Mouse (Mus musculus) natural killer cell, adult 2 months (primary cell): ENCODE results near the gene Patj.

Source experiments
- DNase-seq, 2 experiments: peaks; one replicate each; pipeline ENCODE4 v3.0.0; 2022; ENCODE audit warnings: low spot score in 2 of 2

Patj gene

DNA sequence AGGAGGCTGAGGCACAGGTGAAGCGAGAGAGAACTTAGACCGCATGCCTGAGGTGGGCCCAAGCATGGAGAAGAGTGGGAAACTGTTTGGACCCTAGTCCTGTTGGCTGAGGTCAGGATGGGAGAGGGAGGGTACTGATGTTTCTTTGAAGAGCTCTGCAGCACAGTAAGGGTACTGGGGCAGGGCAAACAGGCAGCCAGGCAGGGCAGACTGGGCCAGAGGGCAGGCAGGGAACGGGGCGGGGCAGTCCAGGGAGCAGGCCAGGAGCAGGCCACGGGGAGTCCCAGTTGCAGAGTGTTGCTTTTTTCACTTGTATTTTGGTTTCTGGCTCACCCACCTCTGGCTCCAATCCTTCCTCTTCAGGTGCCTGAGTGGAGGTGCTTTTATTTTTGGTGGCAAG, 114.4 kb downstream of the Patj start:
- DNase-seq = no peak

DNA sequence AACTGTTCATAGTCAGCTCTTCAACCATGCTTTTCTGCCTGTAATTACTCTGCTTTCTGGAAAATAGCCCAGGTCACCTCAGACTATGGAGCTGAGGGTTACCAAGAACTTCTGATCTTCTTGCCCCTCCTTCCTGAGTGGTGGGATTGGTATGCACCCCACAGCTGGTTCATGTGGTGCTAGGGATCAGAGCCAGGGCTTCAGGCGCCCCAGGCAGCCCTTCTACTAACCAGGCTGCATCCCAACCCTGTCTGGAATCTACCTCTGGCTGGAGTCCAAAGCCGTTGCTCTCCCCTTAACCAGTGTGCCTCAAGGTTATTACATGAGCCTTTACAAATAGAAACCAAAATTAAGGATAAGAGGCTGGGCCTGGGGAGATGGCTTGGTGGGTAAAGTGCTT, 115.7 kb downstream of the Patj start:
- DNase-seq = no peak

DNA sequence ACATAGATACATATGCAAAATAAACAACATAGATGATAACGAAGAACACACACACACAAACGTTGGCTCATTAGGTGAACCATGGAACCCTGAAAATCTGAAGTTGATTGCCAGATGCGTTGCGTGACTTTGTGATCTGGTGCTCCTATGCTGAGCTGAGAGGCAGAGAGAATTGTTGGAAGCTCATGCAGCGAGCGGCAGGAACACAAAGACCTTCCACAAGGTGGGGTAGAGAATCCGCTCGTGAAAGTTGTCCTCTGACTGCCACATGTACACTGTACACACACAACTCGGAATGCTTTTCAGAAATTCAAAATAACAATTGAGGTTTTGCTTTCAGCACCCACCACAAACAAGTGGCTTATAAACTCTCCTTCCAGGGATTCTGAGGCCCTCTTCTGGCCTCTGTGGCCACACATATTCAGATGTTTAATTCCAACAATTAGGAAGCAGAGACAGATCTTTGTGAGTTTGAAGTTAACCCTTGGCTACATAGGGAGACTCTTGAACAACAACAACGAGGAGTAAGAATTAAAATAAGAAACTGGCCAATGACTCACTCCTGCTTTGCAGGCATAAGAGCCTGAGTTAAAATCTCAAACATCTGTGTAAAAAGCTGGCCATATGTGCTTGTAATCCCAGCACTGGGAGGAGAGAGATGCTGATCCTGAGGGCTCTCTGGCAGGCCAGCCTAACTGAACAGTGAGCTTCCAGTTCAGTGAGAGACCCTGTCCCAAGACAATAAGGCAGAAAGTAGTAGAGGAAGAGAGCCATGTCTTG, 116.6 kb downstream of the Patj start:
- no peak for DNase-seq

DNA sequence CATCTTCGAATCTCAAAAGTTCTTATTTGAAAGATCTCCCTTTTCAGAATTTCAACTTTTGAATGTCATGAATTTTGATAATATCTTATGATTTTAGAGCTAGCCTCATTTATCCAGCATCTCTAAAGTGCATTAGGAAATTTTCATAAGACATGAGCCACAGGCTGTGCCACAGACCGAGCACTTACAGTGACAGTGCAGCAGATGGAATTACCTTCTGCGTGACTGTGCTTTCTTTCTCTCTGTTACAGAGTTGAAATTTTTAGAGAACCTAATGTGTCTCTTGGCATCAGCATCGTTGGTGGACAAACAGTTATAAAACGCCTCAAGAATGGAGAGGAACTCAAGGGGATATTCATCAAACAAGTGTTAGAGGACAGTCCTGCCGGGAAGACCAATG, 124.9 kb downstream of the Patj start:
- DNase-seq = no peak

DNA sequence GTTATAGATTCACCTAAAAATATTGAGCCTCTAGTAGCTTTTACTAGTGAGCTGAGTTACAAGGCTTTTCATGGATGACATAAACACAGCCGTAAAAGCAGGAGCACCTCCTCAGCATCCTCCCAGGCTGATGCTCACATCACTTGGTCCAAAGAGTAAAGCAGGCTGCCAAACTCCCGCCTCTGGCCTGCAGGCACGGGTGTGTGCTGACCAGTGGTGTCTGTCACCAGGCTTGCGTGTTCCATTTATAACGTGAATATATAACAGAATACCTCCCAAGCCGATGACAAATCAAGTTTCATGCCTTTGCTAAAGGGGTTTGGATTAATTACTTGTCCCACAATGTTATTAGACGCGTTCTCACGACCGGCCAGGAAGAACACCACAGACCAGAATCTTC, 128.9 kb downstream of the Patj start:
- DNase-seq = no peak

DNA sequence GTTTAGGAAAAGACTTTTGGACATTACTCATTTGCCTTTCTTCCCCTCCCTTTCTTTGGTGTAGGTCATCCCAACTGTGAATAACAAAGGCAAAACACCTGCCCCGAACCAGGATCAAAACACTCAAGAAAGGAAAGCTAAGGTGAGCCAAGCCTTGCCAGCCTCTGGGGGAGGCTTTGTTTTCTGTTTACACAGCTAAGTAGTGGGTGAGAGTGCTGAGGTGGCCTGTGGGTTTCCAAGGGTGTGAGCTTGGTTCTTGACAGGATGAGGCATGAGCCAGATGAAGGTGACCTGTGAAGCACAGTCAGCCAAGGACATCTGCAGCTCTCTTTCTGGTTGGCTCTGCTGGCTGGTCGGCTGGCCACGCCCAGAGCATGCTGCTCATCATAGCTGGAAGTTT, 139.9 kb downstream of the Patj start:
- DNase-seq = no peak

DNA sequence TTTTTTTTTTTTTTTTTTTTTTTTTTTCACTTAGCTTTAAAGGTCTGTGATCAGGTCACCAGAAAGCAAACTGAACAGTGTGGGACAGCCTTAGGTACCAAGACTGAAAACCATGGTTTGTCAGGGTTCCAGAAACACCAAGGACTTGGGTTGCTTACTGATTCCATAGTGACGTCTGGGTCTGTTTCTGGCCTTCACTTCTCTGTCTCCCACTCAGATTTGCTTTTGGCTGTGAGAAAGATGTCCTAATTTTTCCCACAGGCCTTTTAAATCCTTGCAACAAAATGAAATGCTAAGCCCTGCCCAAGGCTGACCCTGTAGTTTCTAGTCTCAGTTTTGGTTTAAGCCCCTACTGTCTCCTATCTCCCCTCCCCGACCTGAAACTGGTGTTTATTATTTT, 146.0 kb downstream of the Patj start:
- no peak for DNase-seq

DNA sequence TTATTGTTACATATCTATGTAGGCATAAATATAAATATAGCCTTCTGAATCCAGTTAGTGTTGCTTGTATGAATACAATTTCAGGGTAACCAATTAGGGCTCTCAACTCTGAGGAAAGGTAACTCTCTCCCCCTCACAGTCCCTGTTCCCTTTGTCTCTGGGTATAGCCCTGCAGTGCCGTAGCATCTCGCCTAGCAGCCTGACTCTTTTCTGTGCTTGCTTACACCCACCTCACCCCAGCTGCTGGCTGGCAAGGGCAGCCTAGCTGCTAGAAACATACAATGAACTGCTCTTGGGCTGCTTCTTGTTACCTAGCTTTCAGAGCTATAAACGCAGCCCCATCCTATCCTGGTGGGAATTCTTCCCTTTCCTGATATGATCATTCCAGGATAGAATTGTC, 147.4 kb downstream of the Patj start:
- no peak for DNase-seq

DNA sequence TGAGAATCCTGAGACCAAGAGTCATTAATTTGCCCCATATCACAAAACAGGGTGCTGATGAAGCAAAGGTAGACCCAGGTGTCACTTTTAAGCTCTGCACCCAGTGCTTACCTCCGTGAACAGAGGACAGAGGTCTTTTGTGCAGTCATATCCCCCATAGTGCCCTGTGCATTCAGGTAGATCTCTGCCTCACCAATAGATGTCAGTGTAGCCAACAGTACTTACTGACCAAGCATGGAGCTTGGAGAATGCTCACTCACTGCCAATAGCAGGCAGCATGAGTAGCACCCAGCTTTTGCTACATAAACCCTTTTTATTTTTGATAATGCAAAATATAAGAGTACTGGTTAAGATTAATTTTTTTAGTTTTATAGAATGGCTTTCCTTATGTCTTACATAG, 149.8 kb downstream of the Patj start:
- no peak for DNase-seq

DNA sequence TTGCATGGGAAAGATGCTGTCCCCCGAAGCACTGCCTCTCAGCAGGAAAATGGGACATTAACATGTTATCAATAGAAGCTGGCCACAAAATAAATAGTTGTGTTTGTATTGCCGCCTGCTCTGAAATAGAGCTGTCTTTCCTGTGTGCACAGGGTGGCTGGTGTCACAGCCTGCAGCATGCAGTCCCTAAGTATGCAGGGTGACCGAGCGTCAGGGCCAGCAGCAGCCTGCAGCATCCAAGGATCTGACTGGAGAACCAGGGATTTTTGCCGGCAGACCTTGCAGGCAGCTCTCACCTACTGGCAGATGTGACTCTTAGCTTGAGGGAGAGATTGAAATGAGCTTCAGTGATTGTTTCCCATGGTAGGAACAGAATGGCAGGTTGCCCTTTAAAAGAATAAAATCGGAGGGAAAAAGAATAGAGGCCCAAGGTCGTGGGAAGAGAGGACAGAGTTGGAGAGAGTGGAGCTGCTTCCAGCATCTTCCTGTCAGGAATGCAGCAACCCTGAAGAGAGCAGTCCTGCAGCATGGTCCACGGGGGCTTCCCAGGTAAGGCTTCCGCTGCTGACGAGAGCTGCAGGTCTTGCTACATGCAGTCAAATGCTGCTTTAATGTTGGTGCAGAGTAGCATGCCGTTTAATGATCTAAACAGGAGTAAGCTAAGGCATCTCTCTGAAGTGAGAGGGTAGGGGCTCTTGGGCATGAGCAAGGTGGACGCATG, 151.0 kb downstream of the Patj start:
- DNase-seq = no peak

DNA sequence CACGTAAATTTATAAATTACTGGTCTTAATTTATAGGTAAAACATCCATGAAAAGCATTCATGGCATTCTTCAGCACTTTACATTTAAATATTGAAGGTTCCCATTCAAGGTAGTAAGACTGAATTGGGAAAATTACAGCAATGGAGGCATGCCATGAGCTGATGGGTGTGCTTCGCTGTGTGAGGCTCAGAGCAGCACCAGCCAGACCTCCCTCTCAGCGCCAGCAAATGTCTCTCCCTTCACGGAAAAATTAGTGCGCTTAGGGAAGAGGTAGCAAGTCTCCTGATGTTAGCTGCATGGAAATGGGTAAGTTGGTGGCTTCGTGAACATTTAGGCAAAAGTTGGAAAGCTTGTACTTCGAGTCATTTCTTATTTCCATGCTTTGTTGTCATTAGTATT, 153.9 kb downstream of the Patj start:
- no peak for DNase-seq

DNA sequence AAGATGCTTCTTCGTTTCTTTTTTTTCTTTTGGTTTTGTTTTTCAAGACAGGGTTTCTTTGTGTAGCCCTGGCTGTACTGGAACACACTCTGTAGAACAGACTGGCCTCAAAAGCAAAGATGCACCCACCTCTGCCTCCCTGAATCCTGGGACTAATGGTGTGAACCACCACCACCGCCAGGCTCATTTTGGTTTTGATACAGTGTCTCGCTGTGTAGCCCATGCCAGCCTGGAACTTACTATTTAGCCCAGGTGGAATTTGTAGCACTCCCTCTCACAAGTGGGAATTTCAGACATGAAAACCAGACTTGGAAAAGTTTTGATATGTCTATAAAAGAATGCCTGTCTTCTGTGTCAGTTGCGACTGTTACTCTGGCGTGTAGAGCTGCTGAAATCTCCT, 154.5 kb downstream of the Patj start:
- DNase-seq = no peak

DNA sequence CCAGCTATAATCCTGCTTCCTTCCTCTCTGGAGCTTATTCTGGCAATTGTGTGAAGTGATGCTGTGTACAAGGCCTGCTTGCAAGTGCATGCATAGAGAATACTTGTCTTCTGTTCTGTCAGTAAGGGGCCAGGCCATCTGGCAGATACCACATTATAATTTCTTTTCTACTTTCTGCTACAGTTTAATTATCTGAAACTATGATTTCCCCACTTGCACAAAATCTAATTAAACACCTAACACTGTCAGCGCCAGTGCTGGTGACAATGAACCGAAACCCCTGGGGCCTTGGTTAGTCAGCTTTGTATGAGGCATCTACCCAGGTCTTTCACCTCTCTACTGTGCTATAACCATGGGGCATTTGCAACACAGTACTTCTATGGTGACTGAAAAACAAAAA, 160.1 kb downstream of the Patj start:
- no peak for DNase-seq

DNA sequence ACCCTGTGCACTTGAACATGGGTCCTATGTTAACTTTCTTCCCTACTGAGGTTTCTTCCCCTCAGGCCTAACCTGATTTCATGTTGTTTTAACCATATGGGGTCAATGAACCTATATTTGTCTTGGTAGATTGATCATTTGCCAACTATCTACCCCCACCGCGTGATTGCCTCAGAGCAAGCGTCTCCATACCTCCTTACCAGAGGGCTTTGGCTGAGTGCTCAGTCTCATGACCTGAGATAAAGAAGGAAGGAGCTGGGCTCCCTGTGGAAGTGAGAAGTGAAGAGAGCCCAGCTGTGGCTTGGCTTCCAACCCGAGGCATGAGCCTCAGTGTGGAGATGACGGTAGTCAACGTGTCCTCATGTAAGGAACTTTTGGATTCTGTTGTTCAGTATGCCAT, 160.9 kb downstream of the Patj start:
- DNase-seq = no peak

DNA sequence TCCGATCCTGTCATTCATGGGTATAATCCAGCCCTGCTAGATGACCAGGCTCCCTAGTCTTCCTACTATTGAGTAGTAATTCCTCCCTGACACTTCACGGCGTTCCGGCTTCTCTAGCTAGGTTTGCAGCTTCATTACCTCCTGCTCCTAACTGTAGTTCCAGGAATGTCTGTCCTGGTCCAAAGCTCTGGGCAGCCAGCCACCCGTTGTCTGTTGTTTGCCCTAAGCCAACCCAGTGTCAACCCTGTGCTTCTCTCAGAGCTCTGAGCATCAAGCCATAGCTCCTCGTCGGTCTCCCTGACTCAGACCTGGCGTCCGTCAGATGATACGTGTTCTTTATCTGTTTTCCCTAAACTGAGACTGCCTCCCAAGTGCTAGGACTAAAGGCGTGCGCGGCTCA, 161.6 kb downstream of the Patj start:
- no peak for DNase-seq

DNA sequence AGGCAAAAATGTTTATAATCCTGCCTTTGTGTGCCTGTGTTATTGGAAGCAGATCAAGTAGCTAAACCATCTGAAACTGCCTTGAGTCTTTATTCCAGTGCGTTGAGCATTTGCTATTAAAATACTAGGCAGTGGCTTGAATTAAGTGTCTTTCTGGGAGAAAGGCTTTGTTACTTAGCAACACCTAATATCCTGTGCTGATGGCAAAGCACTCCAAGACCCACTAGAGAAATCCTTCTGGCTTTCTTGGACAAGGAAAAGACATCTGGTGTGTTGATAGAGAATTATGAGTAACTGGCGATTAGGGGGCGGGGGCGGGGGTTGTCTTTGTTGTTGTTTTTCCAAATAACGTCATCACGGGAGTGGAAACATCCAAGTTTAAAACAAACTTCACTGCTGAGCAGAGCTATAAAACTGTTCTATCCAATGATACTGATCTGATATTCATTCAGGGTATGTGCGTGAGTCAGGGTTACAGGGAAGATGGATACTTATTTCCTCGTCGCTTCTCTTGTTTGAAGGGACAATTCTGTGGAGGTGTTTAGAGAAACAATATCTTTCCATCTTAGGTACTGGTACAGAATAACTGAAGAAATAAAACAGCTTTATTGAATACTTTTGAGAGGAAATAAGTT, 164.7 kb downstream of the Patj start:
- no peak for DNase-seq

DNA sequence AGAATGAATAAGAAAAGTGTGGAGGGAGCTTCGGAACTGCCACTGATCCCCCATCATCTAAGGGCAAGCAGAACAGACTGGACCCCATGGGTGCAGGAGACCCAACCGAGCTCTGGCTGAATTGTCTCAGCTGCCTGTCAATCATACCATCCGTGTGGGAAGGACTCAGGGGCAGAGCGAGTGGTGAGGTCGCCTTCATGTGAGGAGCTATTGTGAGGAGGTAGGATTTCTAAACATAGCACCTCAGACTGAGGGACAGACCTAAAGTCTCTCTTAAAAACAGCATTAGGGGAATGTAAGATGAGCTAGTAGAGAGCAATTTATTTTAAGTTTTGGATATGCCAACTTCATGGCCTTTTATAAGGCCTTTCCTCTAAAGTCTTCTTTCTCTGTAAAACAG, 167.5 kb downstream of the Patj start:
- DNase-seq = no peak

DNA sequence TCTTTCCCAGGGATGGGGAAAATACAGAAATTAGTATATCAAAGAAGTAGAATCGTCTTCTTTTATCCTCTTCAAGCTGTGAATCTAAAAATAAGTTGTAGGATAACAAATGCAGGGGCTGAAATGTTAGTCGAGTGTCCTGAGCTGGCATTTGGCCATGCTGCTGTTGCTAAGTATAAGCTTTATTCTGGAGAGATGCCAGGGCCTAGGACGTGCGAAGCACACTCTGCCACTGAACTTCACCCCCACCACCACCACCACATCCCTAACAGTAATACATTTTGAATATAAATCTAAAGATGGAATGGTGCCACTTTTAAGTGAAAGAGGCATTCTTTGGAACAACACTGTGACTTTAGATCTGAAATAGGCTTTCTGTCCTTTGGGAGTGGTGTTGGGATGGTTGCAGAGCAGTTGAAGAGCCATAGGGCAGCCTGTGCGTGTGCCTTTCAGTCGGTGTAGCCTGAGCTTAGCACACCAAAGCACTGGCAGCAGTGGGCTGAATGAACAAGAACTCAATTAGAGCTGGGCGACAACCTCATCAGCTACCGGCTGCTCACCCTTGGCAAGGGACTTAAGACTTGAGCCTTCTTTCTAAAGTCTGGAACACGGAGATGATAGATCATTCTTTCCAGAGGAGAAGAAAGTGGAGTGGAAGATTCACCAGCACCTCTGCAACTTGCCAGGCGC, 168.1 kb downstream of the Patj start:
- no peak for DNase-seq

DNA sequence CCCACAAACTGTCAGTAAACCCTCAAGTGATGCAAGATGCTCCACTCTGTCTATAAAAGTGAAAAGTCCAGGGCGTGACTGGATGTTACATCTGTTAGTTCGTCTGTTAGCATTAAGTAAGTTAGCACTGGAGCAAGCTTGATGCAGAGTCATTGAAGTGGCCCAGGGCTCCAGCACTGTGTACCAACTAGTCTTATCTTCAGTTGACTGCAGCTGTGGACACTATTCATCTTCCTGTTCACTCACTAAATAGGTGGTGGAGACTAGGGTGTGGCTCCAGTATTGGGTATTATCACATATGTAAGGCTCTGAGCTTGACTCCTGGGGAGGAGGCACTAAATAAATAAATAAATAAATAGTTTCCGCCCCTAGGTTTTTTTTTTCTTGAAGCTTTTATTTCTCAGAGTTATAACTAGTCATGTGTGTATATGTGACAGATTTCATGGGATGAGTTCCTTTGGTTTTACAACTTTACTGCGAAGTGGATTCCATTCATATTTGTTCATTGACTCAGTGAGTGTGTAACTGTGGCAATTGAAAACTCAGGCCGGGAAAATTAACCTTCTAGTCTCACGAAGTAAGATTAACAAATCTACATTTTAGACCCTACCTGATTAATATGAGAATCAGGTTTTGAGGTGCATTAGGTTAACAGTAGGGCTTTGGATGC, 168.7 kb downstream of the Patj start:
- DNase-seq = no peak

DNA sequence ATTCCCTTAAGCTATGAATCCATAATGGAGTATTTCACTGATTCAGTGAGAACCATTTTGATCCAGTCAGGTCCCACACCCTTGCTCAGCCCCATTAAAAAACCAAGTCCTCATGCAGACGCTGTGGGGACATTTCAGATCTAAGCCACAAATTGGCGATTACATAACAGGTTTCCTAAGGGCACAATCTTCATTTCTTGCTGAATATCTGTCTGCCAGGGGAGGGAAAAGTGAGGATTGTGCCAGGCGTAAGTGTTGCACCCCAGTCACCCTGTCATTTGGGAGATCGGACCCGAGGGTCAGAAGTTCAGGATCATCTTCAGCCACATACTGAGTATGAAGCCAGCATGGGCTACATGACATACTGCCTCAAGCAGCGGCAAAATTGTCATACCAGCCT, 171.2 kb downstream of the Patj start:
- no peak for DNase-seq

DNA sequence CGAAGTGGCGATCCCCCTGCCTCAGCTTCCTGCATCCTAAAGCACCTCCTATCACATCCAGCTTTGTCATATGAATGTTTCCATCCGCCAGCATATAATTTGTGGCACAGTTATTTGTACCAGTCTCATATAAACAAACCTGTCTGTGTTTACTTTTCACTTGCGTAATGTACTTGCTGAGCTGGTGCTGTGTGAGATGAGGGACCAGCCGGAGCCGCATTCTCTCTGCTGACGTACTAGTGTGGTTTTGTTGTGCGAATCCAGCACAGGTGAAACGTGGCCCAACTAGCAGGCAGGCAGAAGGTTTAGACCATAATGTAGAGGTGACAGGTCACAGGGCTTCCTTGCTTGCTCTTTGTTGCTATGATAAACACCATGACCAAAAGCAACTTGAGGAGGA, 171.9 kb downstream of the Patj start:
- no peak for DNase-seq

DNA sequence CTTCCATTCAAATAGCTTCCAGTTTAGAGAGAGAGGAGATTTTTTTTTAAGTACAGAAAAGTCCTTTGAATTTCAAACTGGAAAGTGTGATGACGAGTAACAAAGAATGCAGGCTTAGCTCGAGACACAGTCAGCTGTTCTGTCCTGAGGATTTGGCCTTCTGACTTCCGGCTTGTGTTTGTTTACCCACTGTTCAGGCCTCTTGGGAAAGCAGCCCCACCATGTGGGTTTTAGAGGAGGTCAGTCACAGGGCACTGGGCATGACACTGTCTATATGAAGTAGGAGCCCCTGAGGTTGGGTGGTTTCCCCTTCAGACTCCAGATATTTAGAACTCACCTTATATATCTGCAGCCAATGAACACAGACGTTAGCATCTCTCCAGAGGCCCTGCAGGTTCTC, 174.3 kb downstream of the Patj start:
- no peak for DNase-seq
